Mouse (Mus musculus): ENCODE results near the gene Unc5cl. TPM values are rescaled to one million over a fixed set of nuclear protein-coding genes. Genes with fewer than 3 reads are reported as not detected.

Unc5cl gene
- total RNA-seq, 2 experiments from 2014 or later = 0.11 to 0.27 TPM

DNA sequence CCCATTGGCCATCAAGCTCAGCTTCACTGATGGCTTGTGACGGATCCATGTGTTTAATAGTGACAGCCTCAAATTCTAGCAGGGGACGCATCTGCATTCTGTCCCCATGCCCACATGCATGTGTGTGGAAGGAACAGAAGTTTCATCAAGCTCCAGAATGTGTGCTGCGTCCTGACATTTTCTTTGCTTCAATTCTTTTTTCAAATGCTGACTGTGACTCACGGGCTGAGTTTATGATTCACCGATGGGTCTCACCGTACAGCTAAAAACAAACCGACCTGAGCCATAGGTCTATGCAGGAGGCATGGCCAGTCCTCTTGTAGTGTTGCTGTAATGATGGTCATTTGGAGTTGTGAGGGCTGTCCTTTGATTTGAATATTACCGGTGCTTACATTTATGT lies 110.2 kb downstream of the Unc5cl start:
- intact Hi-C loops (cut with DNase I) = no loop called here
- DNase-seq (ENCODE audit: low spot score in 2 of 2) = peak; percentile 38 to 72

DNA sequence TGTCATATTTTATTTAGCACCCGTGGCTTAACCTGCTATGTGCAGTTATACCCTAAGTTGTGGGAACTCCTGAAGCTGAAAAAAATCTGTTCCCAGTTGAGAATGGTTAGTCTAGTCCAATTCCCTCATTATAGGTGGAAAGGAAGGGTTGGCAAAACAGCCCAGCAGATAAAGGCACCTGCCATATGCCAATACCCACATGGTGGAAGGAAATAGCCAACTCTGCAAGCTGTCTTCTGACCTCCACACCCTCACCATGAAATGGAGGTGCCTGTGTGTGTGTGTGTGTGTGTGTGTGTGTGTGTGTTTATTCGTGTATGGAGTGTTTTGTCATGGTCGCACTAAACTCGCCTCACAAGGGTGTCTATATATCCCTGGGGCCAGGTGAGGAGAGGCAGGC lies 115.0 kb downstream of the Unc5cl start:
- intact Hi-C loops (cut with DNase I) = no loop called here
- DNase-seq (ENCODE audit: low spot score in 2 of 2) = no peak

DNA sequence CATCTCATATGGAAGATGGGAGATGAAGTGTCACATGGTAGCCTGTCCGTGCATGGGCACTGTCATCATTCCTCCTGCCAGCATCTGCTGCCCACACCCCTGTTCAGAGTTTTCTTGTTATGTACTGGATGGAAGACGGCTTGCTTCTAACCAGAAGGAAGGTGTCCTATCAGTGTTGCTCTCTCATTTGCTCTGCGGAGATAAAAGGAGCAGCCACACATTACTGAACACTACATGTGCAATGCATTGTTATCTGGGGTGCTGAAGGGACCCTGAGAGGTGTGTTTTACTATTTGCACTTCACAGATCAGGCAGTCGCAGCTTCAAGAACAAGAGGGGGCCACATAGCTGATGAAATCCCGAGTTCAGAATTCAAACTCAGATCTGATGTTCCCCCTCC lies 126.5 kb downstream of the Unc5cl start:
- intact Hi-C loops (cut with DNase I) = no loop called here
- DNase-seq (ENCODE audit: low spot score in 2 of 2) = no peak

DNA sequence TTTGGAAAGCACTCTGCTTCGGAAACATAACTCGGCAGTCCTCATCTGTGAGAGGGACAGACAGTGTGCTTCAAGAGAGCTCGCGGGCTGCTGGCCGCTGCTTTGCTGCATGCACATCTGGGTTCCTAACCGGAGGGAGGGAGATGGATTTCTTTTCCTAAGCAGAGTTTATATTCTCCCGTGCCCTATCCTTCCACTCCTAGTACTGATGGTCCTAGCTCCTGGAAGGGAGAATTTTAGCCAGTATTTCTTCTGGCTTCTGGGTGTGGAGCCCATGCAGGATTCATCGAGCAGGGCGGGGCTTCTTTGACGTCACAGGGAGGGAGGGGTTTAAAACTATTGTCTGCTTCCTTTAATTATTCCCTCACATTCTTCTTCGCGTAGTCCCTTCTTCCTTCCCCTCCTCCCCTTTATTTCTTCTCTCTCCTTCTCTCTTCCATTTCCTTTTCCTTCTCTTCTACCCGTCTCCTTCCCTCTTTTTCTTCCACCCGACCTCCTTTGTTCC lies 127.8 kb downstream of the Unc5cl start:
- DNase-seq (ENCODE audit: low spot score in 2 of 2) = no peak
- intact Hi-C loops (cut with DNase I) = no loop called here

DNA sequence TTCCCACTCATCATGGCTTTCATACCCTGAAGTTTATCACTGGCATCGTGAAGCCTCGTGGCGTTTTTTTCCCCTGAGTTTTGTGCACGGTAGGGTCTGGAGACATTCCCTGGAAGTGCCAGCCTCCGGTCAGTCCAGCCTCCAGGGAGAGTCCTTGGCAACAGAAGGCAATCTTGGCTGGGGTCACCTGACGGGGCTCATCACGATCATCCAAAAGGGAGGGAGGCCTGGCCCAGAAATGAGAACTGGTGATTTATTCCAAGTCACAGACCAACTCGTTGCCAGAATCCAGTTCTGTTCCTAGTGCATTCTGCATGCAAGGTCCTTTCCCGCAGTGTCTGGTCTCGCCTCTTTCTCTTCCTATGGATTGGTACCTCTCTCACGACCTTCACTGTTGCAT lies 128.7 kb downstream of the Unc5cl start:
- intact Hi-C loops (cut with DNase I) = no loop called here
- no peak for DNase-seq (ENCODE audit: low spot score in 2 of 2)

DNA sequence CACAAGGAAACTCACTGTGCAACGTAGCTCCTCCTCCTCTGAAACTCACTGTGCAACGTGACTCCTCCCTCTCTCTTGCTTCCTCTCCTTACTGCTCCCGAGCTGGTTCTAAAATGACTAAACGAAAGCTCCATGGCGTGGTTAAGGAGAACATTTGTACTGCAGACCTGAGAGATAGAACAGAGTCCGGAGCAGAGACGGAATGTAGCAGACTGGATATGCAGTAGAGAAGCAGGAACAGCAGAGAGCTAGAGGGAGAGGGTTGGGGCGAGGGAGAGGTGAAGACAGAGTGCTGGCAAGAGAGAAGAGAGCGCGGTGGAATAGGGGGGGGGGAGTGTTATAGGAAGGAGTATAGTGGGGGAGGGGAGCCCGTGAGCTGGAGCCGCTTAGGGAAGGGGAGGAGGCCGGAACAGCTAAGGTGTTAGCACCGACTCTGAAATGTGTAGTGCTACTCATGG lies 131.2 kb downstream of the Unc5cl start:
- peak; percentile 11 to 24 for DNase-seq (ENCODE audit: low spot score in 2 of 2)
- intact Hi-C loops (cut with DNase I) = loop anchor here (2.0 kb wide), 1 partner anchor 43 kb away; no protein-coding TSS in a partner anchor

DNA sequence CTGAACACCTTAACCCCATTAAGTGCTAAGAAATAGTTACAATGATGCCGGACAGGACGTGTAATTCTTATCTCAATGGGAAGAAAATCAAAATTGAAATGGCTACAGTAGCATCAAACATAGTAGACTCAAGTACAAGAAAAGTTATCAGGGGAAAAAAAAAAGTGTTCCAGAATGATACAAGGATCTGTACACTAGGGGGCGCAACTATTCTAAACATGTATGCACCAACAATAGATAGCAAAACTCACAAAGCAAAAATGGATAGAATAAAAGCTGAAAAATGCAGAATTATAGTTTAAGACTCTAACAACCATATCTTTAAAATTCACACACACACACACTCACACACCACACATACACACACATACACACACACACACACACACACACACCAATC lies 134.0 kb downstream of the Unc5cl start:
- intact Hi-C loops (cut with DNase I) = no loop called here
- no peak for DNase-seq (ENCODE audit: low spot score in 2 of 2)

Other genes starting within 250 kb of the Unc5cl start
- not detected for gene Trem1, start 222.1 kb upstream of the Unc5cl start, total RNA-seq (2021)
- gene Trem3, start 207.1 kb upstream of the Unc5cl start, total RNA-seq (2021) = under 1 TPM; 0.34 to 0.37 TPM
- gene Treml4, start 190.6 kb upstream of the Unc5cl start, total RNA-seq (2021) = not detected
- gene Treml2, start 155.4 kb upstream of the Unc5cl start, total RNA-seq (2021) = under 1 TPM; 0.18 to 0.57 TPM
- gene B430306N03Rik, start 138.8 kb upstream of the Unc5cl start, total RNA-seq (2021) = under 1 TPM; 0.07 to 0.11 TPM
- 10 to 100 TPM in 1 of 2 experiments, 1 to 10 TPM in 1; 8.1 to 13.8 TPM for gene Trem2, start 108.5 kb upstream of the Unc5cl start, total RNA-seq (2021)
- not detected for gene Treml1, start 95.0 kb upstream of the Unc5cl start, total RNA-seq (2021)
- 10 to 100 TPM; 27.5 to 31.8 TPM for gene Nfya, start 45.0 kb upstream of the Unc5cl start, total RNA-seq (2021)
- 1 to 10 TPM; 7.8 to 9.5 TPM for gene Oard1, start 44.9 kb upstream of the Unc5cl start, total RNA-seq (2021)
- gene Apobec2, start 22.0 kb upstream of the Unc5cl start, total RNA-seq (2021) = not detected
- gene Tspo2, start 3.4 kb upstream of the Unc5cl start, total RNA-seq (2021) = not detected